Mouse (Mus musculus) kidney, adult 2 months (tissue): ENCODE measurements around the gene Dpysl5. TPM values are rescaled to one million over a fixed set of nuclear protein-coding genes. Genes with fewer than 3 reads are reported as not detected.

Source experiments
- DNase-seq: peaks from one replicate; pipeline ENCODE4 v3.0.0; 2021
- H3K27ac ChIP-seq: fragments of 200-500 bp; 2 replicates; pipeline ENCODE4 v1.5.1; 2012; ENCODE audit warnings: low read depth, low read length, control low read depth, inconsistent platforms; ENCODE audit not compliant: insufficient read depth
- H3K27me3 ChIP-seq: fragments of 200-500 bp; replicated peaks from 2 replicates; pipeline ENCODE4 v1.6.1; 2012; ENCODE audit warnings: mild to moderate bottlenecking, moderate library complexity, low read length, inconsistent platforms; ENCODE audit not compliant: control insufficient read depth, insufficient read depth
- H3K36me3 ChIP-seq: fragments of 200-500 bp; 2 replicates; pipeline ENCODE4 v1.6.1; 2012; ENCODE audit warnings: mild to moderate bottlenecking, moderate library complexity, low read length, inconsistent platforms; ENCODE audit not compliant: control insufficient read depth, insufficient read depth
- H3K4me1 ChIP-seq: fragments of 200-500 bp; 2 replicates; pipeline ENCODE4 v1.6.1; 2011; ENCODE audit warnings: low read length; ENCODE audit not compliant: control insufficient read depth, insufficient read depth
- H3K4me3 ChIP-seq: fragments of 200-500 bp; 2 replicates; pipeline ENCODE4 v1.5.1; 2011; ENCODE audit warnings: mild to moderate bottlenecking, low read depth, low read length, control low read depth; ENCODE audit not compliant: insufficient read depth
- CTCF ChIP-seq: fragments of 200-500 bp; conservative IDR thresholded peaks from 2 replicates; pipeline ENCODE4 v1.5.1; 2011; ENCODE audit warnings: low read depth, mild to moderate bottlenecking, control low read depth, low read length, moderate library complexity, mixed read lengths; ENCODE audit not compliant: insufficient read depth, insufficient read length
- POLR2A ChIP-seq: fragments of 200-500 bp; IDR thresholded peaks from one replicate; pipeline ENCODE4 v1.6.1; 2011; ENCODE audit warnings: low read depth, low read length, control low read depth
- WGBS: fragments of 180-500 bp; shearing (Covaris S2); methylation state at CpG from one replicate; pipeline ENCODE4 v1.1.7; 2018; 5-methylcytosine and 5-hydroxymethylcytosine counted together
- polyA plus RNA-seq: library from polyadenylated mRNA; depleted of rRNA; stranded (reverse); fragments of >200 nt; gene quantifications from 2 replicates; pipeline ENCODE4 v1.2.3, GENCODE M21; 2012; rRNA removed

The Dpysl5 gene
- 0.54 and 0.58 TPM in 2 replicates for polyA plus RNA-seq

- H3K36me3 ChIP-seq: no peaks in the 10 kb centered on the region
- peaks cover 2% of the 10 kb centered on the region; the same call in 1 of the 2 replicates for H3K27me3 ChIP-seq
- H3K4me1 ChIP-seq: peaks cover 6% of the 10 kb centered on the region; the same call in 1 of the 2 replicates
- DNase-seq: peak; percentile 92
- 2% methylated on average over 71 of the region's 71 CpGs for WGBS
- peak within 1 kb of the TSS; percentile 56 for H3K4me3 ChIP-seq
- TF ChIP-seq POLR2A (no peak), CTCF (no peak)
- H3K27ac ChIP-seq: no peak within 1 kb of the TSS
These were observed at the start of gene Dpysl5 for GRCm38 (mm10) chr5:30711147-30712001. TSS of gene Dpysl5 (plus strand) at chr5:30711564.

- no peaks in the 10 kb centered on the region; the same call in 1 of the 2 replicates for H3K4me1 ChIP-seq
- no peak for TF ChIP-seq POLR2A
- TF ChIP-seq CTCF: no peak
- no peaks in the 10 kb centered on the region for H3K36me3 ChIP-seq
- 92% methylated on average over 9 of the region's 9 CpGs for WGBS
- no peak for DNase-seq
- no peak overlapping the region for H3K4me3 ChIP-seq
- no peak overlapping the region for H3K27ac ChIP-seq
- no peaks in the 10 kb centered on the region for H3K27me3 ChIP-seq
These were observed 46.0 kb upstream of the Dpysl5 start for GRCm38 (mm10) chr5:30665360-30665759.

GRCm38 (mm10) chr5:30665968-30666367, 45.4 kb upstream of the Dpysl5 start:
- no peaks in the 10 kb centered on the region for H3K36me3 ChIP-seq
- TF ChIP-seq POLR2A (no peak), CTCF (no peak)
- H3K4me3 ChIP-seq: peak overlapping the region; percentile 63
- no peaks in the 10 kb centered on the region for H3K27me3 ChIP-seq
- H3K27ac ChIP-seq: peak overlapping the region; percentile 98
- DNase-seq: no peak
- no peaks in the 10 kb centered on the region; the same call in 1 of the 2 replicates for H3K4me1 ChIP-seq
- WGBS: 26% methylated on average over 6 of the region's 6 CpGs

- under 1% methylated on average over 40 of the region's 40 CpGs for WGBS
- no peak for TF ChIP-seq POLR2A
- TF ChIP-seq CTCF: no peak
These were observed 44.8 kb upstream of the Dpysl5 start, which contains the start of gene Cenpa for GRCm38 (mm10) chr5:30666391-30667195. TSS of gene Cenpa (plus strand) at chr5:30666777.

GRCm38 (mm10) chr5:30667215-30667614, 44.1 kb upstream of the Dpysl5 start:
- Histone ChIP-seq H3K4me1 (no peaks in the 10 kb centered on the region; the same call in 1 of the 2 replicates), H3K27me3 (no peaks in the 10 kb centered on the region), H3K36me3 (no peaks in the 10 kb centered on the region), H3K27ac (no peak overlapping the region), H3K4me3 (peak overlapping the region; percentile 63)
- no peak for DNase-seq
- WGBS: under 1% methylated on average over 13 of the region's 13 CpGs
- no peak for TF ChIP-seq POLR2A
- TF ChIP-seq CTCF: no peak

More at GRCm38 (mm10) chr5:30666391-30667195, 44.8 kb upstream of the Dpysl5 start, which contains the start of gene Cenpa:
- peak; percentile 99 for DNase-seq
- no peaks in the 10 kb centered on the region for H3K27me3 ChIP-seq
- H3K4me3 ChIP-seq: peak within 1 kb of the TSS; percentile 63
- H3K27ac ChIP-seq: peak within 1 kb of the TSS; percentile 98
- no peaks in the 10 kb centered on the region; the same call in 1 of the 2 replicates for H3K4me1 ChIP-seq
- H3K36me3 ChIP-seq: no peaks in the 10 kb centered on the region

GRCm38 (mm10) chr5:30667686-30668085, 43.7 kb upstream of the Dpysl5 start:
- Histone ChIP-seq H3K36me3 (no peaks in the 10 kb centered on the region), H3K4me3 (no peak overlapping the region; the same call in 1 of the 2 replicates), H3K27me3 (no peaks in the 10 kb centered on the region), H3K27ac (no peak overlapping the region), H3K4me1 (no peaks in the 10 kb centered on the region; the same call in 1 of the 2 replicates)
- TF ChIP-seq POLR2A (no peak), CTCF (no peak)
- DNase-seq: no peak
- WGBS: 3% methylated on average over 3 of the region's 3 CpGs
